Mouse (Mus musculus): ENCODE results near the gene Hpse2.
A peak's percentile ranks its signal among the peaks of the same experiment; 100 is the strongest.

Hpse2 gene

DNA sequence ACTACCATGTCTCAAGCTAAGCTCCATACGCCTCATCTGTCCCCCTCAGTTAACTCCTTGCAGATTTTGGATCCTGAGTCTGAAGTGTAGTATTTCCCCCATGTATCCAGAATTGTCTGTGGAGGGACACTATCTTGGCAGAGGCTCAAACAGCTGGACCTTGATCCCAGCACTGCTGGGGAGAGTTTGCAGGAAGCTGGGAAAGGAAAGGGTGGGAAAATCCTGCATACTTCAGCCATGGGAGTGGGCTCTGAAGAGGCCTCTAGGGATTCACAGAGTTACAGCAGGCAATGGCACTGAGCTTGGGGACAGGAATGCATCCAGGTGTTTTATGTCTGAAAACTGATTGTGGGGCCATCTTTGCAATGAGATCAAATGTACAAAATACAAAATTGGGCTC lies 450.6 kb downstream of the Hpse2 start:
- DNase-seq: no peak

DNA sequence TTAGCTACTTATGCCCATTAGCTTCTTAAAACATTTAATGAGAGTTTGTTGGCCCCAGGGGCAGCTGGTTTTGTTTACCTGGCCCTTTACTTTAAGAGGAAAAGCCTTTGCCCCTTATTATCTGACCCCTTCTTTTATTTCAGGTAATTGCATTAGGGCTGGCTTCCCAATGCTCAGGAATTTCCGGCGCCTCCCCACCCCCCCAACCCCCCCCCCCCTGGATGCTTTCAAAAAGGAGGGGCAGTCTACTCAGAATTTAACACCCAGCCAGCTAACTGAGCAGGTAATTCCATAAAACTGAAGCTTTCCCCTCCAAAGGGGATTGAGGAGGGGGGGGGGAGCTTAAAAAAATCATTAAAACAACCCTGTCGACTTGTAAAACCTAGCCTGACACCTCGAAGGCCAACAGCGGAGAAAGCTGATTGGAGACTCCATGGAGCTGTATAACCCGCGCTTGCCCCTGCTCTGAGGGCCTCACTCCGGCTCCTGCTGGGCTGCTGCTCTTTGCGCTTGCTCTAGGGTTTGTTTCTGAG lies 451.4 kb downstream of the Hpse2 start:
- DNase-seq: peak in 1 of 2 experiments; percentile 3

DNA sequence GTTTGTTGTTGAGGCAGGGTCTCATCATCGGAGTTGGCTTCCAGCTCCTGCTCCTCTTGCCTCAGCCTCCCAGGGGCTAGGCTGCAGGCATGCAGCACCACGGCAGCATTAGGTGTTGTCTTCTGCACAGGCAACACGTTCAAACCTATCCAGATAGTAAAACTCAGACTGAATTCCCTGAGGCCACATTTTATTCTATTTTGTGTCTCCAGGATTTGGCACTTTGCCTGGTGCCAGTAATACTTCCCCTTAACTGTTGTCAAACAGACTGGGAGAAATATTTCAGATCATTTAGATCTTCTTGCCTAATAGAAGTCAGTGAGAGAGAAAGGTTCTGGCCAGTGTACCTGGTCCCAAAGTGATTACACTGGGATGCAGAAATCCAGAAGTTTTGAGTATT lies 458.5 kb downstream of the Hpse2 start:
- no peak for DNase-seq

GRCm38 (mm10) chr19:42928271-42928670 lies 459.9 kb downstream of the Hpse2 start:
- no peak for DNase-seq

- peak in 1 of 2 experiments; percentile 24 for DNase-seq
These were observed 465.5 kb downstream of the Hpse2 start for GRCm38 (mm10) chr19:42922610-42923009.

DNA sequence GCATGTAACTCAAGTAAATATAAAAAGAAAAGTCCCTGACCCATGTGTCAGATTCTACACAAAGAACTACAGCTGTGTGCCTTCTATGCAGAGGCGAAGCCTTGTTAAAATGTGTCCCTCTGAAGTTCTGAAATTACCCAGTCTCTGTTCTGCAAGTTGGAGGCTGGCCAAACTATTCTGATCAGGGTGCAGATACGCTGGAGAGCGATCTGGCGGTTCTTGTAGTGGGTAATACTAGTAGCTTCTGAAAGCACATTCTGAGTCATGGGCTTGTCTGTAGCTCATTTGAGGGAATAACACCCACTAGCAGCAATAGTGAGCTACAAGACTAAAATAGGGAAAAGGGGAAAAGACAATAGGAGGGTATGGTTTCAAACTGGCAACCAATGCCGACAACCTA lies 474.5 kb downstream of the Hpse2 start:
- no peak for DNase-seq

- DNase-seq: no peak
These were observed 478.4 kb downstream of the Hpse2 start for GRCm38 (mm10) chr19:42909719-42910118.

GRCm38 (mm10) chr19:42908553-42908952 lies 479.6 kb downstream of the Hpse2 start:
- DNase-seq: no peak

DNA sequence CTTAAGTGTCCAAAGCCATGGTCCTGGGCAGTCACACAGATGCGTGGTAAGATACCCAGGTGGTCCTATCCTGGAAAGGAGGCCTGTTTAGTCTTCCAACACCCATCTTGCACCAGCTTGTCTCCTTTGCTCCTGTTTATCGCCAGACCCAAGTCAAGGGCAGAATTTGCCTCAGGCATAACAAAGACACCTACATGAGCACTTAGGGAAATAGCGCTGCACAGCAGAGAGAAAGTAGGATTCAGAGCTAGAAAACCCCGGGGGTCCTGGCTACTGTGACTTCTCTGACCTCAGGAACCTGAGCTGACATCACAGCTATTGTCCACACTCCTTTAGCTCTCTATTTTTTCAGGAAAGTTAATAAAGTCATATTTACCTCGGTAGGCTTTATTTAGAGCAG lies 481.8 kb downstream of the Hpse2 start:
- DNase-seq: no peak

GRCm38 (mm10) chr19:42904726-42905125 lies 483.4 kb downstream of the Hpse2 start:
- peak; percentile 7 to 18 for DNase-seq

GRCm38 (mm10) chr19:42904240-42904639 lies 483.9 kb downstream of the Hpse2 start:
- peak in 1 of 2 experiments; percentile 15 for DNase-seq

GRCm38 (mm10) chr19:42903840-42904239 lies 484.3 kb downstream of the Hpse2 start:
- DNase-seq: no peak

DNA sequence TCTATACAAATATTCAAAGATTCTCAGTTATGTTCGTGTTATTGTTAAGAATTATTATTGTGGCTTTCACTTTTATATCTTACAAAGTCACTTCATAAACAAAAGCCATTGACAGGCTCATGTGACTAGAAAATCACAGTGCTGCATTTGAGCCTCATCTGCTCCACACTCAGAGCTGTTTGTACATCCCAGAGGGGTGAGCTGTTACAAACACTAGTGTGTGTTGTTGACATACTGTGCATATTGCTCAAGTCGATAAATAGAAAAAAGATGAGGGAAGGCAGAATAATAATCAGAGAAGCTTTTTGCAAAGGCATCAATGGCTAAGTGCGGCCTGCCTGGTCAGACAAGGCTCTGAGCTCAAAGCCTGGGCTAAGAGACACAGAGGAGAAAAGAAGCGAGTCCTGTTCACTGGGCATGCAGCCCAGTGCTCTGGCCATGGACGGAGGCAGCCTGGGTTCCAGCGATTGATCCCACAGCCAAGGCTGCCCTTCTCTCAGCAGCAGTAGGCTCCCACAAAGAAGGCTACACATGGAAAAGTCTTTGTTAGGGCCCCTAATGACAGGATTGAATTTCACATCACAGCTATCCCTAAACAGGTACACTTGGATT lies 485.6 kb downstream of the Hpse2 start:
- DNase-seq: peak; percentile 52 to 78

- no peak for DNase-seq
These were observed 496.6 kb downstream of the Hpse2 start for GRCm38 (mm10) chr19:42891599-42891998.

- no peak for DNase-seq
These were observed 510.5 kb downstream of the Hpse2 start for GRCm38 (mm10) chr19:42877653-42878052.

DNA sequence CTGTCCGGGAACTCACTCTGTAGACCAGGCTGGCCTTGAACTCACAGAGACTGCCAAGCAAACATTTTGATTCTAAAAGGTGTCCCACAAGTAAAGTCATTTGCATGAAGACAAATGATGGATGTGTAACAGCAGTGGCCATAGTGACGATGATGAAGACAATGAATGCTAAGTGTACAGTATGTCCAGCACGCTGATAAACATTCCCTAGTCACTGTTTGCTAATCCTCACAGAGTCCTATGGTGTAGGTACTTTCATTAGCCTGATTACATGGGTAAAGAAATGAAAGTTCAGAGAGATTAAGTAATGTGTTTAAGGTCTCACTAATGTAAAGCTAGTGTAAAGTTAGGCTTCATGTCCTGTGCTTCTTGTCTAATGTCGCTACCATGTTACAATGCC lies 511.6 kb downstream of the Hpse2 start:
- DNase-seq: no peak

GRCm38 (mm10) chr19:42869663-42870530 lies 518.3 kb downstream of the Hpse2 start:
- no peak for DNase-seq

- no peak for DNase-seq
These were observed 519.0 kb downstream of the Hpse2 start for GRCm38 (mm10) chr19:42868958-42869662.

DNA sequence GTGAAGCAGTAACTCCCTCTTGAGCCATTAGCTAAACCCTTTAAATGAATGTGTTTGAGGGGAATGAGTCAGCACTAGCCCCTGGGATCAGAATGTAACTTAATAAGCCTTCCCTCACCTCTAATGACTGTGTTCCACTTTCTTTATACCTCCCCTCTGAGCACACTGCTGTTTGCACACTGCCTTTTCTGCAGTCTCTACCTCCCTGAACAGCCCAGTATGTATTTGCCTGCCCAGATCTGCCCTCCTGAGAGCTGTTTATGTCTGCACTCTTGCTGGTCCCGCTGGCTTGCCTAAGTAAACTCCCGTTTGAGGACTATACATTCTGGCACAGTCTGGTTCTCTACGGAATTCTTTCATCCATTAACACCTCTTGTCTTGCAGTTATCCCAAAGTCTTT lies 525.1 kb downstream of the Hpse2 start:
- DNase-seq: no peak

- no peak for DNase-seq
These were observed 531.1 kb downstream of the Hpse2 start for GRCm38 (mm10) chr19:42857096-42857495.

GRCm38 (mm10) chr19:42855649-42856048 lies 532.5 kb downstream of the Hpse2 start:
- no peak for DNase-seq

DNA sequence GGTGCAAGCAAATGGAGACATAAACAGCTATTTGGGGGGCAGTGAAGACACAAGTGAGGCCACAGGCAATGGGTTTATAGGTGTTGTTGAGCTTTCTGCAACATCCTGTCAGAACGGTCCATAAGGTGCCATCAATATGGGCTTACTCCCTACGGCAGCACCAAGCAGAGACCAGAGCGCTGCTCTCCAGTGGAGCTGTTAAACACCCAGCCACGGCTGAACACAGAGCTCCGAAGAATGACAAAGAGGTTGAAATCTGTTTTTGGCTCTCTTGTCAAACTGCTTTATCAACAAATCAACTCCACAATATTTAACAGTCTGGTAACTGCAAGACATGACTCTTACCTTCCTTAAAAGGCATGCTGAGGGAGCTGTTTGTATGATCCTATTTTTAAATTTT lies 537.7 kb downstream of the Hpse2 start:
- no peak for DNase-seq

DNA sequence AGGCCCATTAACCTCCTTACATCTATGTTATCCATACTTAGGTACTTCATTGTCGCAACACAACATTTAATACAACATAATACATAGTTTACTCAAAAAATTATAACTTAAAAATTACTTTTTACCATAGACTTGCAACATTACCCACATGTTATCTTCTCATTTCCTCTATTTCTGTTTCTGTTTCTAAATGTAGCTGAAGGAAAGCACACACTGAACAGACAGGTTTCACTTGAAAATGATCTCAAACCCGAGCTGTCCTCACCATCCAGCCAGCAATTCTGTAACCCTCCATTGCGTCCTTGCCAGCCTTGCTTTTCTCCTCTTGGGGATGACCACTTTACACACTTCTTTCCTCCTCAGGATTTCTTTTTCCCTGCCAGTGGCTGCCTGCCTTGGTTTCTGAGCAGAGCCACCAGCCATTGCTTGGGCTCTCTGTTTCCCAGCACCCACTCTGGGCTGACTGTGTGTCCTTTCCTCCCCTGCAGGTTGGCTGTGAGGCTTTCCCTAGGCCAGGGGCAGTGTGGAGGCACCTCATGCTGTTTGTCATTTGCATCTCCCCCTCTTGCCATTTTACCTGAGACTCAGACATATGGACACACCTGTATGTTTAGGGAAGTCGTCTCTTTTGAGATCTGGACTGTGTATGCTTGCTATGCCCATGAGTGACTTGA lies 548.4 kb downstream of the Hpse2 start:
- no peak for DNase-seq

All from cerebellum, postnatal 10 days (tissue).